Mouse (Mus musculus): Measurements from ENCODE around the gene Kcnd3. TPM values are rescaled to one million over a fixed set of nuclear protein-coding genes. Genes with fewer than 3 reads are reported as not detected.

Gene Kcnd3
- polyA plus RNA-seq, 2 experiments = 0.01 to 0.08 TPM

GRCm38 (mm10) chr3:105514215-105514614, 62.1 kb downstream of the Kcnd3 start:
- no peaks in the 10 kb centered on the region for H3K4me1 ChIP-seq (replicated peaks; ENCODE audit: control insufficient read depth in 2 of 2, insufficient read depth in 2 of 2, low read length in 1 of 2)
- no peak overlapping the region for H3K27ac ChIP-seq
- no peak overlapping the region for H3K4me3 ChIP-seq (ENCODE audit: insufficient read depth in 1 of 2, low read depth in 2 of 2, low read length in 2 of 2)
- no peaks in the 10 kb centered on the region for H3K36me3 ChIP-seq (replicated peaks; ENCODE audit: control insufficient read depth, insufficient read depth, low read depth)
- H3K27me3 ChIP-seq (ENCODE audit: control insufficient read depth, insufficient read depth, low read length) = no peaks in the 10 kb centered on the region
- no peak for ATAC-seq (ENCODE audit: insufficient read depth)
- no peak for TF ChIP-seq EP300 (IDR thresholded peaks at IDR 0.05; ENCODE audit: low read depth)
- no peak for TF ChIP-seq CTCF (IDR thresholded peaks at IDR 0.05; ENCODE audit: low read depth)
- DNase-seq (ENCODE audit: low read depth in 3 of 3, low spot score in 3 of 3) = no peak
- no peak overlapping the region for H3K9ac ChIP-seq (replicated peaks)
- WGBS (ENCODE audit: insufficient replicate concordance) = 55% methylated on average over 3 of the region's 3 CpGs
- H3K9me3 ChIP-seq (ENCODE audit: control insufficient read depth, low read length) = no peaks in the 10 kb centered on the region
- no peak overlapping the region for H3K4me2 ChIP-seq (ENCODE audit: low read depth)

GRCm38 (mm10) chr3:105515035-105515434, 62.9 kb downstream of the Kcnd3 start:
- TF ChIP-seq CTCF (IDR thresholded peaks at IDR 0.05; ENCODE audit: low read depth) (no peak), EP300 (IDR thresholded peaks at IDR 0.05; ENCODE audit: low read depth) (no peak)

GRCm38 (mm10) chr3:105515640-105516039, 63.5 kb downstream of the Kcnd3 start:
- no peaks in the 10 kb centered on the region for H3K9me3 ChIP-seq (ENCODE audit: control insufficient read depth, low read length)
- H3K36me3 ChIP-seq (replicated peaks; ENCODE audit: control insufficient read depth, insufficient read depth, low read depth) = no peaks in the 10 kb centered on the region
- no peaks in the 10 kb centered on the region for H3K4me1 ChIP-seq (replicated peaks; ENCODE audit: control insufficient read depth in 2 of 2, insufficient read depth in 2 of 2, low read length in 1 of 2)
- WGBS (ENCODE audit: insufficient replicate concordance) = 52% methylated on average over 1 of the region's 1 CpGs
- H3K4me3 ChIP-seq (ENCODE audit: insufficient read depth in 1 of 2, low read depth in 2 of 2, low read length in 2 of 2) = no peak overlapping the region
- H3K4me2 ChIP-seq (ENCODE audit: low read depth) = no peak overlapping the region
- TF ChIP-seq CTCF (IDR thresholded peaks at IDR 0.05; ENCODE audit: low read depth) = peak; percentile 25; the same call in 1 of the 2 replicates
- no peak for TF ChIP-seq EP300 (IDR thresholded peaks at IDR 0.05; ENCODE audit: low read depth)
- DNase-seq (ENCODE audit: low read depth in 3 of 3, low spot score in 3 of 3) (no peak), ATAC-seq (ENCODE audit: insufficient read depth) (no peak)
- H3K27ac ChIP-seq = no peak overlapping the region
- H3K27me3 ChIP-seq (ENCODE audit: control insufficient read depth, insufficient read depth, low read length) = no peaks in the 10 kb centered on the region
- no peak overlapping the region for H3K9ac ChIP-seq (replicated peaks)

More at GRCm38 (mm10) chr3:105515035-105515434, 62.9 kb downstream of the Kcnd3 start:
- H3K4me1 ChIP-seq (replicated peaks; ENCODE audit: control insufficient read depth in 2 of 2, insufficient read depth in 2 of 2, low read length in 1 of 2) = no peaks in the 10 kb centered on the region
- DNase-seq (ENCODE audit: low read depth in 3 of 3, low spot score in 3 of 3) (no peak), ATAC-seq (ENCODE audit: insufficient read depth) (no peak)
- no peak overlapping the region for H3K9ac ChIP-seq (replicated peaks)
- no peaks in the 10 kb centered on the region for H3K27me3 ChIP-seq (ENCODE audit: control insufficient read depth, insufficient read depth, low read length)
- H3K4me2 ChIP-seq (ENCODE audit: low read depth) = no peak overlapping the region
- H3K4me3 ChIP-seq (ENCODE audit: insufficient read depth in 1 of 2, low read depth in 2 of 2, low read length in 2 of 2) = no peak overlapping the region
- H3K9me3 ChIP-seq (ENCODE audit: control insufficient read depth, low read length) = no peaks in the 10 kb centered on the region
- no peak overlapping the region for H3K27ac ChIP-seq
- no peaks in the 10 kb centered on the region for H3K36me3 ChIP-seq (replicated peaks; ENCODE audit: control insufficient read depth, insufficient read depth, low read depth)

GRCm38 (mm10) chr3:105520446-105520845, 68.3 kb downstream of the Kcnd3 start:
- Histone ChIP-seq H3K4me2 (ENCODE audit: low read depth) (no peak overlapping the region), H3K36me3 (replicated peaks; ENCODE audit: control insufficient read depth, insufficient read depth, low read depth) (no peaks in the 10 kb centered on the region), H3K9me3 (ENCODE audit: control insufficient read depth, low read length) (no peaks in the 10 kb centered on the region), H3K9ac (replicated peaks) (no peak overlapping the region), H3K4me3 (ENCODE audit: insufficient read depth in 1 of 2, low read depth in 2 of 2, low read length in 2 of 2) (no peak overlapping the region), H3K4me1 (replicated peaks; ENCODE audit: control insufficient read depth in 2 of 2, insufficient read depth in 2 of 2, low read length in 1 of 2) (no peaks in the 10 kb centered on the region), H3K27me3 (ENCODE audit: control insufficient read depth, insufficient read depth, low read length) (no peaks in the 10 kb centered on the region), H3K27ac (no peak overlapping the region)
- ATAC-seq (ENCODE audit: insufficient read depth) (no peak), DNase-seq (ENCODE audit: low read depth in 3 of 3, low spot score in 3 of 3) (no peak)
- WGBS (ENCODE audit: insufficient replicate concordance) = 24% methylated on average over 6 of the region's 6 CpGs
- TF ChIP-seq EP300 (IDR thresholded peaks at IDR 0.05; ENCODE audit: low read depth) = no peak
- no peak for TF ChIP-seq CTCF (IDR thresholded peaks at IDR 0.05; ENCODE audit: low read depth)

- Histone ChIP-seq H3K9ac (replicated peaks) (no peak overlapping the region), H3K27me3 (ENCODE audit: control insufficient read depth, insufficient read depth, low read length) (no peaks in the 10 kb centered on the region), H3K9me3 (ENCODE audit: control insufficient read depth, low read length) (no peaks in the 10 kb centered on the region), H3K4me2 (ENCODE audit: low read depth) (no peak overlapping the region), H3K4me1 (replicated peaks; ENCODE audit: control insufficient read depth in 2 of 2, insufficient read depth in 2 of 2, low read length in 1 of 2) (no peaks in the 10 kb centered on the region), H3K4me3 (ENCODE audit: insufficient read depth in 1 of 2, low read depth in 2 of 2, low read length in 2 of 2) (no peak overlapping the region), H3K27ac (no peak overlapping the region), H3K36me3 (replicated peaks; ENCODE audit: control insufficient read depth, insufficient read depth, low read depth) (no peaks in the 10 kb centered on the region)
- DNase-seq (ENCODE audit: low read depth in 3 of 3, low spot score in 3 of 3) (no peak), ATAC-seq (ENCODE audit: insufficient read depth) (no peak)
- 51% methylated on average over 12 of the region's 12 CpGs for WGBS (ENCODE audit: insufficient replicate concordance)
- TF ChIP-seq EP300 (IDR thresholded peaks at IDR 0.05; ENCODE audit: low read depth) = no peak
- no peak for TF ChIP-seq CTCF (IDR thresholded peaks at IDR 0.05; ENCODE audit: low read depth)
These were observed 69.1 kb downstream of the Kcnd3 start for GRCm38 (mm10) chr3:105521178-105521631.
